In genomic region chr9:46443191-46444095, GRCm38 (mm10) we compare ENCODE assay signal across 9 mouse cellular contexts.
A peak's percentile ranks its signal among the peaks of the same experiment; 100 is the strongest.
DNase-seq lines count a peak whose midpoint lies in the region; ATAC-seq and TF ChIP-seq lines count a peak whose summit lies in the region.
"Had no signal": no experiment of that assay in that cellular context is flagged by ENCODE, and none has a peak within 500 bp of the region (broad histone marks: within the 10 kb centered on the region; RNA-seq: fewer than 3 reads in every experiment).

No protein-coding gene starts in this region.

- TF ChIP-seq EP300 in ES-Bruce4 (IDR thresholded peaks at IDR 0.05; ENCODE audit: insufficient read depth, low read depth, low read length), result no peak
- TF ChIP-seq EP300 in stomach, postnatal 0 days (optimal IDR thresholded peaks at IDR 0.05), result no peak

- no peak overlapping the region for H3K27ac ChIP-seq in heart, embryonic 12.5 days (ENCODE audit: poor library complexity, severe bottlenecking)
- no peak overlapping the region for H3K27ac ChIP-seq in ES-Bruce4 (ENCODE audit: insufficient read depth, low read length)
- H3K27ac ChIP-seq in forebrain, embryonic 11.5 days (ENCODE audit: low read depth, low read length), result peak overlapping the region; percentile 43; the same call in 1 of the 2 replicates
- H3K27ac ChIP-seq in liver, embryonic 13.5 days, result no peak overlapping the region
- H3K27ac ChIP-seq in stomach, postnatal 0 days (replicated peaks), result no peak overlapping the region

- H3K4me2 ChIP-seq in heart, embryonic 12.5 days, result peak overlapping the region; percentile 66
- peak overlapping the region; percentile 61 for H3K4me2 ChIP-seq in forebrain, embryonic 11.5 days (ENCODE audit: low read depth, low read length, severe bottlenecking)
- peak overlapping the region; percentile 36 for H3K4me2 ChIP-seq in liver, embryonic 13.5 days
- peak overlapping the region; percentile 44 for H3K4me2 ChIP-seq in stomach, postnatal 0 days (replicated peaks; ENCODE audit: low read depth)

- no peaks in the 10 kb centered on the region for H3K36me3 ChIP-seq in heart, embryonic 12.5 days
- no peaks in the 10 kb centered on the region for H3K36me3 ChIP-seq in ES-Bruce4 (ENCODE audit: control insufficient read depth, insufficient read depth, low read length, poor library complexity, severe bottlenecking)
- no peaks in the 10 kb centered on the region for H3K36me3 ChIP-seq in forebrain, embryonic 11.5 days (ENCODE audit: control insufficient read depth, insufficient read depth, low read length)
- no peaks in the 10 kb centered on the region for H3K36me3 ChIP-seq in liver, embryonic 13.5 days
- H3K36me3 ChIP-seq in stomach, postnatal 0 days (ENCODE audit: control insufficient read depth, insufficient read depth, low read length), result no peaks in the 10 kb centered on the region

- under 1% methylated on average over 53 of the region's 53 CpGs for WGBS in heart, embryonic 12.5 days
- WGBS in forebrain, embryonic 11.5 days, result under 1% methylated on average over 53 of the region's 53 CpGs
- WGBS in liver, embryonic 13.5 days (ENCODE audit: insufficient replicate concordance), result 3% methylated on average over 53 of the region's 53 CpGs
- WGBS in stomach, postnatal 0 days, result 3% methylated on average over 53 of the region's 53 CpGs

- peak overlapping the region; percentile 19; the same call in 1 of the 2 replicates for H3K9ac ChIP-seq in heart, embryonic 12.5 days
- no peak overlapping the region for H3K9ac ChIP-seq in ES-Bruce4 (ENCODE audit: low read depth, poor library complexity, severe bottlenecking)
- peak overlapping the region; percentile 33 for H3K9ac ChIP-seq in forebrain, embryonic 11.5 days (ENCODE audit: low read length)
- no peak overlapping the region for H3K9ac ChIP-seq in liver, embryonic 13.5 days
- no peak overlapping the region for H3K9ac ChIP-seq in stomach, postnatal 0 days (ENCODE audit: low read length)

- peak overlapping the region; percentile 35 for H3K4me3 ChIP-seq in heart, embryonic 12.5 days
- H3K4me3 ChIP-seq in ES-Bruce4 (ENCODE audit: low read depth, low read length), result peak overlapping the region; percentile 38
- peak overlapping the region; percentile 25 for H3K4me3 ChIP-seq in forebrain, embryonic 11.5 days (ENCODE audit: low read depth, low read length)
- 0 out of 2 replicates have a peak overlapping the region, but pooled peaks have one; percentile 16 for H3K4me3 ChIP-seq in liver, embryonic 13.5 days (replicated peaks)
- H3K4me3 ChIP-seq in stomach, postnatal 0 days (ENCODE audit: low read depth, low read length), result peak overlapping the region; percentile 28
- H3K4me3 ChIP-seq: myocyte had no signal

- no peak for TF ChIP-seq CTCF in ES-Bruce4 (IDR thresholded peaks at IDR 0.05; ENCODE audit: low read depth, low read length)
- no peak for TF ChIP-seq CTCF in stomach, postnatal 0 days (IDR thresholded peaks at IDR 0.05; ENCODE audit: low read depth)

- no peak for ATAC-seq in heart, embryonic 12.5 days (ENCODE audit: insufficient number of reproducible peaks, low FRiP score)
- peak; percentile 66 for ATAC-seq in forebrain, embryonic 11.5 days (replicated peaks; ENCODE audit: low FRiP score)
- ATAC-seq in liver, embryonic 13.5 days (ENCODE audit: low read depth), result no peak
- ATAC-seq in stomach, postnatal 0 days (ENCODE audit: low FRiP score, low TSS enrichment), result no peak

- H3K27me3 ChIP-seq in heart, embryonic 12.5 days (replicated peaks), result peaks cover 86% of the 10 kb centered on the region
- H3K27me3 ChIP-seq in ES-Bruce4 (ENCODE audit: control insufficient read depth, insufficient read depth, low read length, poor library complexity, severe bottlenecking), result peaks cover 4% of the 10 kb centered on the region
- peaks cover 26% of the 10 kb centered on the region for H3K27me3 ChIP-seq in forebrain, embryonic 11.5 days (ENCODE audit: control insufficient read depth, insufficient read depth, low read length)
- peaks cover 52% of the 10 kb centered on the region for H3K27me3 ChIP-seq in liver, embryonic 13.5 days
- H3K27me3 ChIP-seq in stomach, postnatal 0 days (ENCODE audit: control insufficient read depth, insufficient read depth, low read length), result peaks cover 2% of the 10 kb centered on the region; the same call in 1 of the 2 replicates

- peaks cover 13% of the 10 kb centered on the region for H3K4me1 ChIP-seq in heart, embryonic 12.5 days (replicated peaks)
- H3K4me1 ChIP-seq in ES-Bruce4 (ENCODE audit: control insufficient read depth, insufficient read depth, low read length), result no peaks in the 10 kb centered on the region
- peaks cover 16% of the 10 kb centered on the region for H3K4me1 ChIP-seq in forebrain, embryonic 11.5 days (replicated peaks; ENCODE audit: control insufficient read depth, insufficient read depth, low read length)
- H3K4me1 ChIP-seq in liver, embryonic 13.5 days (replicated peaks), result no peaks in the 10 kb centered on the region
- 0 out of 2 replicates have a peak, but pooled peaks cover 4% of the 10 kb centered on the region for H3K4me1 ChIP-seq in stomach, postnatal 0 days (replicated peaks; ENCODE audit: control insufficient read depth, insufficient read depth)

- H3K9me3 ChIP-seq in heart, embryonic 12.5 days (replicated peaks), result no peaks in the 10 kb centered on the region
- H3K9me3 ChIP-seq in ES-Bruce4 (replicated peaks; ENCODE audit: control insufficient read depth, insufficient read depth, low read length, poor library complexity, severe bottlenecking), result no peaks in the 10 kb centered on the region
- H3K9me3 ChIP-seq in forebrain, embryonic 11.5 days (ENCODE audit: control insufficient read depth, low read length), result no peaks in the 10 kb centered on the region
- no peaks in the 10 kb centered on the region for H3K9me3 ChIP-seq in liver, embryonic 13.5 days (replicated peaks)
- H3K9me3 ChIP-seq in stomach, postnatal 0 days (ENCODE audit: control insufficient read depth, low read length), result no peaks in the 10 kb centered on the region

- DNase-seq in heart, postnatal 4 days, result no peak
- DNase-seq in forebrain, embryonic 11.5 days (ENCODE audit: low spot score), result peak; percentile 85
- no peak for DNase-seq in liver, embryonic 13.5 days
- peak; percentile 29 for DNase-seq in stomach, postnatal 0 days (ENCODE audit: low spot score)
- DNase-seq in cerebellum, adult 9-11 months, result no peak
- DNase-seq in ovary, postnatal 14 days (ENCODE audit: low spot score), result no peak

- TF ChIP-seq POLR2A in ES-Bruce4 (IDR thresholded peaks at IDR 0.05; ENCODE audit: insufficient read depth, low read length), result no peak

Comparison
In these comparisons a context has a peak if more than half of its experiments do, and no peak if none do; other contexts are left out.
1. H3K9ac ChIP-seq: peak in heart, embryonic 12.5 days (single experiment) and forebrain, embryonic 11.5 days (single experiment); none in ES-Bruce4 (single experiment), liver, embryonic 13.5 days (single experiment) and stomach, postnatal 0 days (single experiment).
2. DNase-seq: peak in forebrain, embryonic 11.5 days (single experiment) and stomach, postnatal 0 days (single experiment); none in heart, postnatal 4 days (single experiment), liver, embryonic 13.5 days (single experiment), cerebellum, adult 9-11 months (single experiment) and ovary, postnatal 14 days (single experiment).
3. Peak in every context shown above with its lines, with median percentiles within 50 percentile points of each other: H3K4me2 ChIP-seq and H3K4me3 ChIP-seq.